Mouse (Mus musculus): ENCODE results near the gene Rnf10. TPM values are rescaled to one million over a fixed set of nuclear protein-coding genes. Genes with fewer than 3 reads are reported as not detected.

Rnf10 gene
- polyA plus RNA-seq, 1 experiment from 2014 or later: 89.0 TPM

- Histone ChIP-seq H3K79me2 (ENCODE audit: inconsistent target) (peaks cover 100% of the 10 kb centered on the region), H3K4me3 (ENCODE audit: inconsistent target) (no peak overlapping the region), H3K27ac (no peak overlapping the region), H3K36me3 (ENCODE audit: inconsistent target) (no peaks in the 10 kb centered on the region)
- WGBS (ENCODE audit: missing documents): 35% methylated on average over 8 of the region's 8 CpGs
Measured at GRCm38 (mm10) chr5:115266787-115267468, 5.8 kb downstream of the Rnf10 start.

GRCm38 (mm10) chr5:115266340-115266739 is 6.4 kb downstream of the Rnf10 start:
- H3K27ac ChIP-seq: no peak overlapping the region
- H3K36me3 ChIP-seq (ENCODE audit: inconsistent target): no peaks in the 10 kb centered on the region
- no peak overlapping the region for H3K4me3 ChIP-seq (ENCODE audit: inconsistent target)

GRCm38 (mm10) chr5:115262502-115263291 is 10.0 kb downstream of the Rnf10 start:
- 94% methylated on average over 14 of the region's 14 CpGs for WGBS (ENCODE audit: missing documents)
- peaks cover 25% of the 10 kb centered on the region for H3K36me3 ChIP-seq (ENCODE audit: inconsistent target)

More at GRCm38 (mm10) chr5:115266340-115266739, 6.4 kb downstream of the Rnf10 start:
- peaks cover 100% of the 10 kb centered on the region for H3K79me2 ChIP-seq (ENCODE audit: inconsistent target)
- 82% methylated on average over 5 of the region's 5 CpGs for WGBS (ENCODE audit: missing documents)

GRCm38 (mm10) chr5:115261880-115262279 is 10.8 kb downstream of the Rnf10 start:
- 100% methylated on average over 1 of the region's 1 CpGs for whole genome bisulfite sequencing (ENCODE audit: missing documents)

More at GRCm38 (mm10) chr5:115262502-115263291, 10.0 kb downstream of the Rnf10 start:
- H3K79me2 ChIP-seq (ENCODE audit: inconsistent target): peaks cover 90% of the 10 kb centered on the region
- H3K27ac ChIP-seq: no peak overlapping the region
- H3K4me3 ChIP-seq (ENCODE audit: inconsistent target): no peak overlapping the region

GRCm38 (mm10) chr5:115261141-115261540 is 11.6 kb downstream of the Rnf10 start:
- Histone ChIP-seq H3K36me3 (ENCODE audit: inconsistent target) (peaks cover 40% of the 10 kb centered on the region), H3K27ac (no peak overlapping the region), H3K79me2 (ENCODE audit: inconsistent target) (peaks cover 74% of the 10 kb centered on the region), H3K4me3 (ENCODE audit: inconsistent target) (no peak overlapping the region)
- 94% methylated on average over 8 of the region's 8 CpGs for WGBS (ENCODE audit: missing documents)

More at GRCm38 (mm10) chr5:115261880-115262279, 10.8 kb downstream of the Rnf10 start:
- Histone ChIP-seq H3K36me3 (ENCODE audit: inconsistent target) (peaks cover 33% of the 10 kb centered on the region), H3K27ac (no peak overlapping the region), H3K4me3 (ENCODE audit: inconsistent target) (no peak overlapping the region), H3K79me2 (ENCODE audit: inconsistent target) (peaks cover 82% of the 10 kb centered on the region)

- peaks cover 67% of the 10 kb centered on the region for H3K79me2 ChIP-seq (ENCODE audit: inconsistent target)
- peak overlapping the region; percentile 16 for H3K27ac ChIP-seq
- no peak overlapping the region for H3K4me3 ChIP-seq (ENCODE audit: inconsistent target)
- peaks cover 48% of the 10 kb centered on the region for H3K36me3 ChIP-seq (ENCODE audit: inconsistent target)
- WGBS (ENCODE audit: missing documents): 78% methylated on average over 6 of the region's 6 CpGs
Measured at GRCm38 (mm10) chr5:115260356-115260755, 12.3 kb downstream of the Rnf10 start.

GRCm38 (mm10) chr5:115256909-115257546 is 15.7 kb downstream of the Rnf10 start:
- peaks cover 33% of the 10 kb centered on the region for H3K79me2 ChIP-seq (ENCODE audit: inconsistent target)
- 93% methylated on average over 10 of the region's 10 CpGs for WGBS (ENCODE audit: missing documents)
- H3K36me3 ChIP-seq (ENCODE audit: inconsistent target): peaks cover 53% of the 10 kb centered on the region
- no peak overlapping the region for H3K27ac ChIP-seq
- no peak overlapping the region for H3K4me3 ChIP-seq (ENCODE audit: inconsistent target)

GRCm38 (mm10) chr5:115255472-115255871 is 17.2 kb downstream of the Rnf10 start:
- H3K79me2 ChIP-seq (ENCODE audit: inconsistent target): peaks cover 18% of the 10 kb centered on the region; the same call in 1 of the 2 replicates
- 100% methylated on average over 1 of the region's 1 CpGs for WGBS (ENCODE audit: missing documents)
- H3K36me3 ChIP-seq (ENCODE audit: inconsistent target): peaks cover 65% of the 10 kb centered on the region
- H3K4me3 ChIP-seq (ENCODE audit: inconsistent target): no peak overlapping the region
- no peak overlapping the region for H3K27ac ChIP-seq

- Histone ChIP-seq H3K27ac (no peak overlapping the region), H3K79me2 (ENCODE audit: inconsistent target) (no peaks in the 10 kb centered on the region), H3K4me3 (ENCODE audit: inconsistent target) (no peak overlapping the region), H3K36me3 (ENCODE audit: inconsistent target) (peaks cover 49% of the 10 kb centered on the region)
- 90% methylated on average over 11 of the region's 11 CpGs for WGBS (ENCODE audit: missing documents)
Measured at GRCm38 (mm10) chr5:115240191-115240590, 32.5 kb downstream of the Rnf10 start.

GRCm38 (mm10) chr5:115238729-115239195 is 33.9 kb downstream of the Rnf10 start:
- H3K4me3 ChIP-seq (ENCODE audit: inconsistent target): peak overlapping the region; percentile 52
- no peak overlapping the region for H3K27ac ChIP-seq
- no peaks in the 10 kb centered on the region for H3K79me2 ChIP-seq (ENCODE audit: inconsistent target)
- peaks cover 35% of the 10 kb centered on the region for H3K36me3 ChIP-seq (ENCODE audit: inconsistent target)
- WGBS (ENCODE audit: missing documents): 23% methylated on average over 11 of the region's 11 CpGs

GRCm38 (mm10) chr5:115237803-115238728 is 34.6 kb downstream of the Rnf10 start:
- Histone ChIP-seq H3K79me2 (ENCODE audit: inconsistent target) (no peaks in the 10 kb centered on the region), H3K4me3 (ENCODE audit: inconsistent target) (peak overlapping the region; percentile 52), H3K27ac (no peak overlapping the region), H3K36me3 (ENCODE audit: inconsistent target) (peaks cover 28% of the 10 kb centered on the region)
- WGBS (ENCODE audit: missing documents): under 1% methylated on average over 80 of the region's 88 CpGs

- Histone ChIP-seq H3K27ac (no peak within 1 kb of the TSS), H3K4me3 (ENCODE audit: inconsistent target) (peak within 1 kb of the TSS; percentile 39), H3K36me3 (ENCODE audit: inconsistent target) (peaks cover 5% of the 10 kb centered on the region), H3K79me2 (ENCODE audit: inconsistent target) (no peaks in the 10 kb centered on the region)
- 5% methylated on average over 21 of the region's 21 CpGs for WGBS (ENCODE audit: missing documents)
Measured at GRCm38 (mm10) chr5:115235786-115236263, 36.9 kb downstream of the Rnf10 start, which contains the start of gene Pop5. Gene Pop5 (plus strand): TSS chr5:115235836.

- H3K4me3 ChIP-seq (ENCODE audit: inconsistent target): peak overlapping the region; percentile 39
- no peaks in the 10 kb centered on the region for H3K79me2 ChIP-seq (ENCODE audit: inconsistent target)
- H3K27ac ChIP-seq: no peak overlapping the region
- peaks cover under 1% of the 10 kb centered on the region for H3K36me3 ChIP-seq (ENCODE audit: inconsistent target)
- WGBS (ENCODE audit: missing documents): 3% methylated on average over 44 of the region's 45 CpGs
Measured at GRCm38 (mm10) chr5:115235323-115235771, 37.4 kb downstream of the Rnf10 start.

All from macrophage (primary cell).